Mouse (Mus musculus) gonadal fat pad, adult 2 months (tissue): ENCODE data around the gene Lhpp. TPM values are rescaled to one million over a fixed set of nuclear protein-coding genes. Genes with fewer than 3 reads are reported as not detected.

ENCODE experiments used
- DNase-seq: peaks from one replicate; pipeline ENCODE4 v3.0.0-alpha.2; 2012; ENCODE audit warnings: low read depth
- polyA plus RNA-seq: library from polyadenylated mRNA; depleted of rRNA; stranded (reverse); fragments of >200 nt; gene quantifications from 2 replicates; pipeline ENCODE4 v1.2.3, GENCODE M21; 2012

Lhpp gene
- polyA plus RNA-seq, 1 experiment, result 22.1 TPM

DNA sequence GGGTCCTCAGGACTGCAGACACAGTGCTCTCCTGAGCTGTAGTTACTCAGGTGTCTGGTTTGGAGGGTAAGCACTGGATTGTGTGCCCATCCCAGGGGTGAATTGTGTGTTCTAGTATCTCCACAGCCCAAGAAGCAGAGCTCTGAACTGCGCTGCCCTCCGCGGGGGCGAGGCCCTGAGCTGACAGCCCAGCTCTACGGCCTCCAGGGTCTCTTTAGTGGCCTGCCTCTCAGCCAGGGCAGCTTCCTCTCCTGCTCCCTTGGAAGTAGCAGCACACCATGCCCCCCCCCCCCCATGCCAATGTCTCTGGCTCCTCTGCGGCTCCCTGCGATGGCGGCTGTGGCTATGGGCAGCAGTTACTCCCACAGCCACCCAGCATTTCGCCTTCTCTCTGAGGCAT lies 101.1 kb downstream of the Lhpp start:
- no peak for DNase-seq

GRCm38 (mm10) chr7:132712044-132712708 lies 101.7 kb downstream of the Lhpp start:
- DNase-seq, result no peak

- no peak for DNase-seq
Observed at GRCm38 (mm10) chr7:132712956-132713355, 102.5 kb downstream of the Lhpp start.

- no peak for DNase-seq
Observed at GRCm38 (mm10) chr7:132713483-132714126, 103.2 kb downstream of the Lhpp start.

- DNase-seq, result no peak
Observed at GRCm38 (mm10) chr7:132714236-132714923, 103.9 kb downstream of the Lhpp start.

GRCm38 (mm10) chr7:132715259-132715658 lies 104.8 kb downstream of the Lhpp start:
- DNase-seq, result no peak

- no peak for DNase-seq
Observed at GRCm38 (mm10) chr7:132719570-132719969, 109.1 kb downstream of the Lhpp start.

GRCm38 (mm10) chr7:132720562-132720961 lies 110.1 kb downstream of the Lhpp start:
- DNase-seq, result no peak

GRCm38 (mm10) chr7:132722401-132723370 lies 112.2 kb downstream of the Lhpp start:
- DNase-seq, result no peak

GRCm38 (mm10) chr7:132723906-132724305 lies 113.5 kb downstream of the Lhpp start:
- no peak for DNase-seq

DNA sequence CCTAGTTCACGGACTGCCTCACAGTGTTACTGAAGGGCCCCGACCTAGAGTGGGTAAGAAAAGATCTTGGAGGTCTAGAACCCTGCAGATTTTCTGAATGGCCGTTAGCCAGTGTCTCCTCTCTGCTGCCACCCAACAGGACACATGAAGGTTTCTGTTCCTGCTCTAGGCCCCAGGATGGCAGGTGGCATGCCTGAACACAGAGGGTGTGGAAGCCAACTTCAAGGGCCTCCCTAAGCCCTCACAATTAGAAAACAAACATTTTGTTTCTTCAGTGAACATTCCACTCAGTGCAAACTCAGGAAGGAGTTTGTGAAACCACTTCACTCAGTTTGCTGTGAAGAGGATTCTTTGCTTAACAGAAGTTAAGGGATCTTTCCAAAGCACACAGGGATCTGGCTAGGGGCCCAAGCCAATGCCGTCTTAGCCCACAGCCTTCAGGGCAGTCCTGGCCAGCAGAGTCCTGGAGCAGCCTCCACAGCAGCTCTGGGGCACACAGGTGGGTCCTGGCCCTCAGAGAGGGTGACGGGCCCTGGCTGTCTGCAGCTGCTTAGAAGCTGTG lies 114.1 kb downstream of the Lhpp start:
- DNase-seq, result no peak

- DNase-seq, result no peak
Observed at GRCm38 (mm10) chr7:132726106-132726861, 115.8 kb downstream of the Lhpp start.

- no peak for DNase-seq
Observed at GRCm38 (mm10) chr7:132729093-132729831, 118.8 kb downstream of the Lhpp start.

GRCm38 (mm10) chr7:132730510-132730909 lies 120.1 kb downstream of the Lhpp start:
- DNase-seq, result no peak

DNA sequence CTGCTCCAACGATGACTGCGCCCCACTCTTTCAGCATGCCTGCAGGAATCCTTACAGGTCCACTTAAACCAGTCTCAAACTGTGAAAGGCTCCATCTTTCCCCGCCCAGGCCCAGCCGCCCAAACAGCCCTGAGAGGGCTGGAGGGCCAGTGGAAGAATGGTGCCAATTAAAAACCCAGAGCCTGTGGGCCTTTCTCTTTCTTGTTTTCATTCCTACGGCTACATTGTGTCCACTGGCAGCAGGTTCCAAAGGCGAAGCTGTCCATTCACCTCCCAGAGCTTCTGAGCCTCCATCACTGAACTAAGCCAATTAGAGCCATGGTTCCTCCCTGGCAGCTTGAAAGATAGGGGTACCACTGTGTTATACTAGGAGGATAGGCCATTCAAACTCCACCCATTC lies 121.1 kb downstream of the Lhpp start:
- no peak for DNase-seq

DNA sequence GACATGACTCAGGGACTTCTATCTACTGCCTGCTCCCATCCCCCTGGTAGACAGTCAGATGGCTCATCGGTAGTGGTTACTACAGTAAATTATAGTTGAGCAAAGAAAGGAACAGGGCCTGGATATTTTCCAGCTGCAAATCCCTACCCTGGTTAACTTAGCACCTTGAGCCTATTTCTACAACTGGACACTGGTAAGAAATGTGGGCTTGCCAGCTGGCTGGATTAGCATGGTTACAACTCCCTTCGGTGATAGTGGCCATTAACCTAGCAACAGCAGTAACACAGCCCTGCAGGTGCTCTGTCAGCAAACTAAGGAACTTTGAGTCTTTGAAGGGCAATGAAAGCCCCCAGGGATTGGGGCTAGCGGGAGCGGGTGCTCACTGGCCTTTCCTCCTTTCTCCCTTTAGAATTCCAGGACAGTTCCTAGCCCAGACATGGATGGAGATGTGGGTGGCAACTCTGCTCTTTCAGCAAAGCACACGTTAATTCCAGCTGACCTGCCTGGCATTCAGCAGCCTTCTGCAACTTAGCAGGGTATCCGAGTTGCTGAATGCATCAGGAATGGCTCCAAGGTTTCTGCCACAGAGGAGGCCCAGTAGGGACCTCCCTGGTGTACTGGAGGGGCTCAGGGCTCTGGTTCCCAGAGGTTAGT lies 121.8 kb downstream of the Lhpp start:
- no peak for DNase-seq

- DNase-seq, result no peak
Observed at GRCm38 (mm10) chr7:132733521-132733920, 123.1 kb downstream of the Lhpp start.

GRCm38 (mm10) chr7:132734222-132734621 lies 123.8 kb downstream of the Lhpp start:
- no peak for DNase-seq

GRCm38 (mm10) chr7:132735145-132735544 lies 124.7 kb downstream of the Lhpp start:
- no peak for DNase-seq
